Mouse (Mus musculus) heart, postnatal 10 days (tissue): ENCODE measurements around the gene Zc3h4. TPM values are rescaled to one million over a fixed set of nuclear protein-coding genes. Genes with fewer than 3 reads are reported as not detected.

Experiments
- DNase-seq, 2 experiments: peaks; one replicate each; pipeline ENCODE4 v3.0.0; 2021
- intact Hi-C: fragments of 180-260 bp; cut with DNase I; formaldehyde crosslinking; loops from one replicate; pipeline ENCODE4 v1.15.1; 2025
- total RNA-seq, 2 experiments: library from RNA; stranded (reverse); gene quantifications; 2 replicates each; pipeline ENCODE4 v1.2.3; 2021

Zc3h4 gene
- total RNA-seq, 2 experiments from 2014 or later, result 37.8 TPM

DNA sequence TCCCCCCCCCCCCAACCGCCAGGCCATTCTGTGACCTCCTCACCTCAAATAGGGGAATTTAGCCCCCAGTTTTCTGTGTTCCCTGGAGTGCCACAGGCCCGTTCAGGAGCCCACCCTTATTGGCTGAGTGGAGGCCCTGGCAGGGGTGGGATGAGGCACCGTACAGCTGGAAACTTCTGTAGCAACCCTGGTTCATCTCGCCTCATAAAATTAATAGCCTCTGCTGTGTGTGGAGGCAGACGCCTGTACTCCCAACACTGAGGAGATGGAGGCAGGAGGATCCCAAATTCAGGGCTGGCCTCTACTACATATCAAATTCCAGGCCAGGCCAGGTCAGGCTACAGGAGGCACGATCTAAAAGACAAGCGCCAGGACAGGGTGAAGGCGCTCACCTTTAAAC is 73.1 kb downstream of the Zc3h4 start:
- intact Hi-C loops, result no loop called here
- DNase-seq, result no peak

DNA sequence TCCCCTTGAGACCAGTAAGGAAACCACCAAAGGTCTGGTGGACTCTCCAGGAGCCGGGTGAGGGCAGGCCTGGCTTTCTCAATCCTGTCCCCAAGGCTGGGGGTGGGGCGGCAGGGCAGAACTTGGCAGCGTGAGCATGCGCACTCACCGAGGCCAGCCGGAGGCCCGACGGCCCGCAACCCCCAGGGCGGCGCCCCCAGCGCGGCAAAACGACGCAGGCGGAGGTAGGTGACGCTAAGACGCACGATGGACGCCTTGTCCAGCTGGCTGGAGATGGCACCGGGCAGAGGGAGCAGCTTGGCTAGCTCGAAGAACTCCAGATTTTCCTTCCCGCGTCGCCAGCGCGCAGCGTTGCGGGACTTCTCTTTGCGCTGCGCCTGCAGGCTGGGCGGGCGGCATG is 73.7 kb downstream of the Zc3h4 start:
- DNase-seq, result no peak
- intact Hi-C loops, result no loop called here

DNA sequence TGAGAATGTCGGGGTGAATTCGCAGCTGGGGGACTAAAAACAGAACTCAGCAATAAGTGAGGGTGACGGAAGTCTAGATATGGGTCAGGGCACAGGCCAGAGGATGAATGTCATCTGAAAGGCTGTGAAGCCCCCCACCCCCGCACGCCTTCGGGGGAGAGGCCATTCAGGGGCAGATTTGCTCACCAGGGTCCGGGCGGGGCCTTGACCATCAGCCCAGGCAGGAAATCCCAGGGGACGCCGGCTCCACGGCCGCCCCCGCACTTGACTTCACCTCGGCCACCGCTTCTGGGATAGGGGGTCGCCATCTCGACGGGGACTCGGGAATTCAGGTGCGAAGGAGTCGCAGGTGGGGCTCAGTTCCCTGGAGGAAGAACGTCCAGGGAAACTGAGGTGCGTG is 74.6 kb downstream of the Zc3h4 start:
- intact Hi-C loops, result no loop called here
- no peak for DNase-seq

DNA sequence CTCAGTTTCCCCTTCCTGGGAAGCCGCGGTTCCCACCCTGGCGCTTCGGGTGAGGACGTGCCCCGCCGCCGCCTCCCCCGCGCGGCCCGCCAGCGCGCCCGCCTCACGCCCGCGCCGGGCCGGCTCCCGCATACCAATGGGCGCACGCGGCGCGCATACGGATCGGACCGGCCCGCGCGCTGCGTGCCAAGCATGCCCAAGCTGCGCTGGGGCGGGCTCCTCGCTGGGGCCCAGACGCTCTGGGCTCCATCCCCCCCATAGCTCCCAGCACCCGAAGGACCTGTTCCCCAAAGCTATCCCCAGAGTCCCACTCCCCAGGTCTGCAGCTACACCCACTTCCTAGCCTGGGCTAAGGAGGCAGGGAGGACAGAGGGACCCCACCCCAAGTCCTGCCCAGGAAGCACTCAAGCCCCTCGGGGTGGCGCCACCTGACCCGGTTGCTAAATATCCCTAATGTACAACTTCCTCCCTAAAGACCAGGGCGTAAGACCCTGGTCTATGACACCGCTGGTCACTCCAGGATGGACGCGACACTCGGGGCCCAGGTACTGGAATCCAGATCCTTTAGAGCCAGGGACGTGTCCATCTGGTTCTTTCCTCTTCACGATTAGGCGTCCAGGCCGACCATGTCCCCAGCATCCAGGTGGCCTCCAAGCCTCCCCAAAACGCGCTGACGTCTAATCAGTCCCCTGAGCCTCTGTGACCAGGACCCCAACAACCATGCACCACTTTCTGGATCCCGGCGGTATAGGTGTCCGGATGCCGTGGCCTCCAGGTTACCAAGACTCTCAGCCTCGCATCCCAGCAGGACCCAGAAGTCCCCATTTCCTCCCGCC is 75.3 kb downstream of the Zc3h4 start:
- no peak for DNase-seq
- intact Hi-C loops, result no loop called here

DNA sequence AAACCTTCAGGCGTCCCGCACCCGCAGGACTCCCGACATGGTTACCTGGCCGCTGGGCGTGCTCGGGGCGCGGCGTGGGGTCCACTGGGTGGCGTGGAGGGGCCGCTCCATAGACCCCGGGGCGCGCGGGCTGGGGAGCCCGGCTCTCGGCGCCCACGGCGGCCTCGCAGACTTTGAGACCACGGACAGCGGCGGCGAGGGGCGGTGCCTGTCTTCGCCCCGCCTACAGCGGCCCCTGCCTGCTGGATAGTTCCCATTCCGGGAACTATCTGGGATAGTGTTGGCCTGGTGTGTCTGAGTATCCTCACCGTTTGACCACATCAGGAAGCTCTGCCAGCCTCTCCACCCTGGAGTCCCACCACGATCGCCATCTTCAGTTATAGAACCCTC is 75.9 kb downstream of the Zc3h4 start:
- peak in 1 of 2 experiments; percentile 41 for DNase-seq
- intact Hi-C loops, result no loop called here

DNA sequence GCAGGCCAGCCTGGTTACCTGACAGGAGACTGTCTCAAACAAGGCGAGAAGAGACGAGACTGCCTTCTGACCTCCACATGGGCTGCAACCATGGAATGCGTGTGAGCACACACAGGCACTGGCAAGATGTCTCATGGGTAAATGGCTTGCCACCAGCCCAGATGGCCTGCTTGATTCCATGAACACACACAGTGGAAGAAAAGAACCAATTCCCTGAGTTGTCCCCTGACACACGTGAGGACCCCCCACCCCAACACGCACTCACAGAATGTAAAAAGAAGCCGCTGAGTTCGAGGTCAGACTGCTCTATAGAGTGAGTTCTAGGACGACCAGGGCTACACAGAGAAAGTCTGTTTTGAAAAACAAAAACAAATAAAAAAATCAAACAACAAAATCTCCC is 76.9 kb downstream of the Zc3h4 start, which contains the start of gene Npas1:
Npas1 (minus strand) TSS at position 101 of the 400 bp plus-strand sequence.
- DNase-seq, result no peak
- intact Hi-C loops, result no loop called here

Other genes with a start within 250 kb of the Zc3h4 start
- gene Meis3, start 225.8 kb upstream of the Zc3h4 start, total RNA-seq, result 1 to 10 TPM; 6.1 to 6.5 TPM
- 1 to 10 TPM; 7.5 to 9.9 TPM for gene Dhx34, start 178.9 kb upstream of the Zc3h4 start, total RNA-seq
- gene C5ar2, start 156.8 kb upstream of the Zc3h4 start, total RNA-seq, result under 1 TPM; 0.38 to 0.50 TPM
- gene C5ar1, start 141.4 kb upstream of the Zc3h4 start, total RNA-seq, result 1 to 10 TPM; 4.6 to 4.8 TPM
- gene Inafm1, start 127.3 kb upstream of the Zc3h4 start, total RNA-seq, result 10 to 100 TPM; 15.6 to 15.7 TPM
- gene Ccdc9, start 114.1 kb upstream of the Zc3h4 start, total RNA-seq, result 10 to 100 TPM; 38.2 to 39.1 TPM
- 1 to 10 TPM; 9.5 to 9.8 TPM for gene Bbc3, start 92.5 kb upstream of the Zc3h4 start, total RNA-seq
- 10 to 100 TPM; 64.9 to 69.5 TPM for gene Sae1, start 13.1 kb upstream of the Zc3h4 start, total RNA-seq
- gene Tmem160, start 51.9 kb downstream of the Zc3h4 start, total RNA-seq, result 10 to 100 TPM; 78.0 to 87.1 TPM
- gene Npas1, start 76.8 kb downstream of the Zc3h4 start, total RNA-seq, result not detected
- 10 to 100 TPM; 52.5 to 62.2 TPM for gene Arhgap35, start 214.1 kb downstream of the Zc3h4 start, total RNA-seq